Mouse (Mus musculus) MN1 (cell line): ENCODE measurements around the gene Mlxipl.

Experiments
- DNase-seq: peaks from one replicate; pipeline ENCODE4 v3.0.0-alpha.2; 2016; ENCODE audit warnings: low spot score

Mlxipl gene

GRCm38 (mm10) chr5:135185016-135185415 is 95.3 kb downstream of the Mlxipl start:
- no peak for DNase-seq

- DNase-seq, result peak; percentile 62
Observed at GRCm38 (mm10) chr5:135185596-135185995, 95.9 kb downstream of the Mlxipl start.

- DNase-seq, result no peak
Observed at GRCm38 (mm10) chr5:135186231-135186620, 96.5 kb downstream of the Mlxipl start.

GRCm38 (mm10) chr5:135186621-135187348 is 97.1 kb downstream of the Mlxipl start, which contains the start of gene Baz1b:
Gene Baz1b (plus strand): TSS chr5:135187264.
- peak; percentile 100 for DNase-seq

GRCm38 (mm10) chr5:135187349-135188213 is 97.9 kb downstream of the Mlxipl start:
- no peak for DNase-seq
